Mouse (Mus musculus) kidney, adult 2 months (tissue): ENCODE results near the gene Hist1h4h. TPM values are rescaled to one million over a fixed set of nuclear protein-coding genes. Genes with fewer than 3 reads are reported as not detected.
"Not testable (repeated sequence)": the region's sequence is repeated elsewhere in the genome, so short reads cannot be mapped to it uniquely, and the experiment has no call there.

Source experiments
- DNase-seq: peaks from one replicate; pipeline ENCODE4 v3.0.0; 2021
- H3K27ac ChIP-seq: fragments of 200-500 bp; 2 replicates; pipeline ENCODE4 v1.5.1; 2012; ENCODE audit warnings: low read depth, low read length, control low read depth, inconsistent platforms; ENCODE audit not compliant: insufficient read depth
- H3K27me3 ChIP-seq: fragments of 200-500 bp; replicated peaks from 2 replicates; pipeline ENCODE4 v1.6.1; 2012; ENCODE audit warnings: mild to moderate bottlenecking, moderate library complexity, low read length, inconsistent platforms; ENCODE audit not compliant: control insufficient read depth, insufficient read depth
- H3K36me3 ChIP-seq: fragments of 200-500 bp; 2 replicates; pipeline ENCODE4 v1.6.1; 2012; ENCODE audit warnings: mild to moderate bottlenecking, moderate library complexity, low read length, inconsistent platforms; ENCODE audit not compliant: control insufficient read depth, insufficient read depth
- H3K4me1 ChIP-seq: fragments of 200-500 bp; 2 replicates; pipeline ENCODE4 v1.6.1; 2011; ENCODE audit warnings: low read length; ENCODE audit not compliant: control insufficient read depth, insufficient read depth
- H3K4me3 ChIP-seq: fragments of 200-500 bp; 2 replicates; pipeline ENCODE4 v1.5.1; 2011; ENCODE audit warnings: mild to moderate bottlenecking, low read depth, low read length, control low read depth; ENCODE audit not compliant: insufficient read depth
- CTCF ChIP-seq: fragments of 200-500 bp; conservative IDR thresholded peaks from 2 replicates; pipeline ENCODE4 v1.5.1; 2011; ENCODE audit warnings: low read depth, mild to moderate bottlenecking, control low read depth, low read length, moderate library complexity, mixed read lengths; ENCODE audit not compliant: insufficient read depth, insufficient read length
- POLR2A ChIP-seq: fragments of 200-500 bp; IDR thresholded peaks from one replicate; pipeline ENCODE4 v1.6.1; 2011; ENCODE audit warnings: low read depth, low read length, control low read depth
- WGBS: fragments of 180-500 bp; shearing (Covaris S2); methylation state at CpG from one replicate; pipeline ENCODE4 v1.1.7; 2018; 5-methylcytosine and 5-hydroxymethylcytosine counted together
- polyA plus RNA-seq: library from polyadenylated mRNA; depleted of rRNA; stranded (reverse); fragments of >200 nt; gene quantifications from 2 replicates; pipeline ENCODE4 v1.2.3, GENCODE M21; 2012

The Hist1h4h gene
- polyA plus RNA-seq, 1 experiment = 44.7 TPM

DNA sequence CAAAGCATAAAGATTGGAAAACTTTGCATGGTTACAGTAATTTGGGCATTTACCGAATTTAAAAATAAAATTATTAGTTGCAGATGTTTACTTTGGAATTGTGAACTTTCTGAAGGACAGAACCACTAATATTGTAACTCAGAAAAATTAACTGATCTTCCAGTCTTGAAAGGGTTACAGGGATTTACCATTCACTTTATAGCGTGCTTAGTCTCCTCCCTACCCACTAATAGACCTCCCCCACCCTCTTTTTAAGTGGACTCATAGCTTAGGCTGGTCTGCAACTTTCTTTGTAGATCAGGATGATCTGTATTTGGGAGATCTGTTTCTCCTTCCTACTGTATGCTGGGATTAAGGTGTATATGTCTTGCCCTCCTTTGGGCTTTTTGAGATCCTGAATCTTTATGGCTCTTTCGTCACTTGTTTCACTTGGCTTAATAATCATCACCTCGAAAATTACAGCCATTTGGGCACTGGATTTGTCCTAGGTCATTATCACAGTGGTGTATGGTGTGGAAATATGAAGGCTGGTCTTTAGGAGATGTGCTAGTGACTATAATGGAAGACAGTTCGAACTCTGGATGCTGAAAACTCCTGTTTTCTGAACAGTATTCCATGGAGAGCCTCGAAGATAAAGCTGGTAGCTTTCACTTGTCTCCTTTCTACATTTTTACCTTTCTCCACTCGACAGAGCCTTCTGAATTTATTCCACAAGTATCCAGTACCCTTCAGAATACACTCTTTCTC lies 5.4 kb downstream of the Hist1h4h start:
- H3K27me3 ChIP-seq = no peaks in the 10 kb centered on the region
- H3K4me1 ChIP-seq = peaks cover 11% of the 10 kb centered on the region; the same call in 1 of the 2 replicates
- no peak overlapping the region for H3K4me3 ChIP-seq
- 27% methylated on average over 7 of the region's 7 CpGs for WGBS
- DNase-seq = no peak
- H3K36me3 ChIP-seq = no peaks in the 10 kb centered on the region
- no peak overlapping the region for H3K27ac ChIP-seq
- TF ChIP-seq CTCF = no peak
- TF ChIP-seq POLR2A = no peak

DNA sequence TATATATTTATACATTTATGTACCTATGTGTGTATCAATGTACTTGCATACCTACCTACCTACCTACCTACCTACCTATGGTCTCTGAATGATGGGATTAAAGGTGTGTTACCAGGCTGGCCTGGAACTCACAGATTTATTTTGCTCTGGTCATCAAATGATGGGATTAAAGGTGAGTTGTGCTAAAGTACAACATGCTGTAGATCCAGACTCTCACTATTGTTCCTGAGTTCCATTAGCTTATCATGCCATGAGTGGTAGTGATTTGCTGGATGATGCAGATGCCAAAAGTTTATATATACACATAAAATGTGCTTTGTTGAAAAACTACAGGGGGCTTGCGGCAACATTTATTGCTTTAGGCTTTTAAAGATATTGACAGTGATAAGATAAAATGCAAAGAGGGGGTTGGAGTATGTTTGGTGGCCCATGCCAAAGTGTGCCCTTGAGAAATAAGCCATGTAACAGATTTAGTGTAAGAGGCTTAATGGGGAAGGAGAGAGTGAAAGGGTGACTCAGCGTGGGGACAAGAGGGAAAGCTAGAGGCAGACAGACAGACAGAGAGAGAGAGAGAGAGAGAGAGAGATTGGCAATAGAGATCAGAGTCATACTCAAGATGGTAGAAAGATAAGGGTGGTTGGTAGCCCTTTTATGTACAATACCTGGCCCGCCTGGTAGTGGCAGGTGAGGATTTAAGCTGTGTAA lies 6.3 kb downstream of the Hist1h4h start:
- Histone ChIP-seq H3K4me1 (peaks cover 11% of the 10 kb centered on the region; the same call in 1 of the 2 replicates), H3K27me3 (no peaks in the 10 kb centered on the region), H3K36me3 (no peaks in the 10 kb centered on the region), H3K4me3 (no peak overlapping the region), H3K27ac (no peak overlapping the region)
- TF ChIP-seq POLR2A = no peak
- TF ChIP-seq CTCF = no peak
- DNase-seq = no peak
- WGBS = 86% methylated on average over 3 of the region's 3 CpGs

DNA sequence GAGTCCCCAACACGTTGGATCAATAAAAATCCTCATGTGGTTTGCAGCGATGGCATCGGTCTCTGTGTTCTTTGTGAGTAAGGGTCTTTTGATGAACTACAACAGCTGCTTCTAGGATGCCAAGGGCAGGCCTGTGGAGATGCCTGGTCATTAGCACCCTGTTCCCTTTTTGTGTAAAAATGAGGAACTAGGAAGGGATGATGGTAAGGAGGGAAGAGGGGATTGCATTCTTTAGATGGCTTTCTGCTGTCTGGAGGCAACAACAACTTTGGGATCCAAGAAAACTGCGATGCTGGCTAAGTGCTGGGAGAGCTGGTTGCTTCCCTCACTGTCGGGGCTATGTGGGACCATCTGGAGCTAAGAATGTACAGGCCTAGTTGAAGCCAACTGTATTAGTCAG lies 7.4 kb downstream of the Hist1h4h start:
- no peak overlapping the region for H3K4me3 ChIP-seq
- no peak for DNase-seq
- WGBS = 81% methylated on average over 5 of the region's 5 CpGs
- H3K27ac ChIP-seq = no peak overlapping the region
- H3K36me3 ChIP-seq = no peaks in the 10 kb centered on the region
- peaks cover 6% of the 10 kb centered on the region; the same call in 1 of the 2 replicates for H3K4me1 ChIP-seq
- TF ChIP-seq POLR2A = no peak
- no peak for TF ChIP-seq CTCF
- H3K27me3 ChIP-seq = no peaks in the 10 kb centered on the region

DNA sequence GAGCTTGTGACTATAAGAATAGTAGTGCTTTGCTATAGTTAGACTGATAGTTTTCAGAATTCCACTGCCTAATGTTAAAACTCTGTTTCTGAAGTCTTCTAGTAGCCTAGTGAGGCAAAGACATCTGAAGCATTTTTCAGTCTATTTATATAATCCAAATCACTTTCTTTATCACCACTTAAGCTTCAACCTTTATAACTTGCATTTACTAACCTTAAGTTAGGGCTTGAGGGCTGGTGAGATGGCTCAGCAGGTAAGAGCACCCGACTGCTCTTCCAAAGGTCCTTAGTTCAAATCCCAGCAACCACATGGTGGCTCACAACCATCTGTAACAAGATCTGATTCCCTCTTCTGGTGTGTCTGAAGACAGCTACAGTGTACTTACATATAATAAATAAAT lies 9.0 kb downstream of the Hist1h4h start:
- not testable (repeated sequence) for H3K4me1 ChIP-seq, H3K36me3 ChIP-seq, H3K27me3 ChIP-seq, H3K4me3 ChIP-seq, DNase-seq, H3K27ac ChIP-seq
- 66% methylated on average over 1 of the region's 1 CpGs for WGBS

DNA sequence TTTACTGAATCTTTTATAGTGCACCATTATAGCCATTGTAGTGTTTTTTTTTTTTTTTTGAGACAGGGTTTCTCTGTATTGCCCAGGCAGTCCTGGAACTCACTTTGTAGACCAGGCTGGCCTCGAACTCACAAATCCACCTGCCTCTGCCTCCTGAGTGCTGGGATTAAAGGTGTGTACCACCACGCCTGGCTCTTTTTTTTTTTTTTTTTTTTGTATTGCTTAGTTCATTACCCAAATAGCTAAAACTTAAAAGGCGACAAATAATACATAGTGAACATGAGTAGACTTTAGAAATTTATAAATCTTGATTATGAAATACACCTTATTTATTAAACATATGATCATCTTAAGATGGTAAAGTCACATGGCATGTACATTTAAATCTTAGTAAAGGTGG lies 10.6 kb downstream of the Hist1h4h start:
- no peak overlapping the region for H3K4me3 ChIP-seq
- TF ChIP-seq CTCF = no peak
- H3K36me3 ChIP-seq = no peaks in the 10 kb centered on the region
- no peaks in the 10 kb centered on the region for H3K4me1 ChIP-seq
- H3K27ac ChIP-seq = no peak overlapping the region
- DNase-seq = no peak
- no peaks in the 10 kb centered on the region for H3K27me3 ChIP-seq
- WGBS = 96% methylated on average over 3 of the region's 3 CpGs

DNA sequence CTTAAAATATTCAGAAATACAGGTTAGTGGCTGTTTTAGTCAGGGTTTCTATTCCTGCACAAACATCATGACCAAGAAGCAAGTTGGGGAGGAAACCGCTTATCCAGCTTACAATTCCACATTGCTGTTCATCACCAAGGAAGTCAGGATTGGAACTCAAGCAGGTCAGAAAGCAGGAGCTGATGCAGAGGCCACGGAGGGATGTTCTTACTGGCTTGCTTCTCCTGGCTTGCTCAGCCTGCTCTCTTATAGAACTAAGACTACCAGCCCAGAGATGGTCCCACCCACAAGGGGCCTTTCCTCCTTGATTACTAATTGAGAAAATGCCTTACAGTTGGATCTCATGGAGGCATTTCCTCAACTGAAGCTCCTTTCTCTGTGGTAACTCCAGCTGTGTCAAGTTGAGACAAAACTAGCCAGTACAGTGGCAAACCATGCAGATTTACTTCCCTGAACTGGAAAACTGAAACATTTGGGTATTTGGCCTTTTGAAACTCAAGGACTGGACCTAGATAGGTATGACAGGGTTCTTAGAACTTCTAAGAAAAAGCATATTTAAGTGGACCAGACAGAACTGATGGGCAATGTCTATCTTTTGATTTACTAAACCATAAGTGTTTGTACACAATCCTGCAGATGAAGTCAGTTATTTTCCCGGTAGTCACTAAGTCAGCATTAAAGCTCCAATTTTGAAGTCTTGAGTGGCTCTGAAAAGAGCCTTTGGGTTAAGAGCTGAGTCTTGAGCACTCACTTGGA lies 11.6 kb downstream of the Hist1h4h start:
- H3K36me3 ChIP-seq, H3K27me3 ChIP-seq, DNase-seq, H3K27ac ChIP-seq, H3K4me1 ChIP-seq: not testable (repeated sequence)
- H3K4me3 ChIP-seq = peak overlapping the region; percentile 86
- WGBS = 27% methylated on average over 3 of the region's 3 CpGs

DNA sequence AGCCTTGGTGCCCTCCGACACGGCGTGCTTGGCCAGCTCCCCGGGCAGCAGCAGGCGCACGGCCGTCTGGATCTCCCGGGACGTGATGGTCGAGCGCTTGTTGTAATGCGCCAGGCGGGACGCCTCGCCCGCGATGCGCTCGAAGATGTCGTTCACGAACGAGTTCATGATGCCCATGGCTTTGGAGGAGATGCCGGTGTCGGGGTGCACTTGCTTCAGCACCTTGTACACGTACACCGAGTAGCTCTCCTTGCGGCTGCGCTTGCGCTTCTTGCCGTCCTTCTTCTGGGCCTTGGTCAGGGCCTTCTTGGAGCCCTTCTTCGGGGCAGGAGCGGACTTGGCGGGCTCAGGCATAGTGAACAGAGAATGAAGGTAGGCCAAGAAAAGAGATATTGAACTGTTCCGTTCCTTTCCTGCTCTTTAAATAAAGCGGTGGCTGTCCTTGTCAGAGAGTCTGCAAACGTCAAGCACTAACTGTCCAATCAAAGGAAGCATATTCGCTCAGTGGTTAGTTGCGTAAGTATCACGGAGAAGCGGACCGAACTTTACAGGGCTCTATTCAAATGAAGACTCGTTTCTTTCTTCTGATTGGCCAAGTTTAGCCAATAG lies 12.3 kb downstream of the Hist1h4h start, which contains the start of gene Hist1h2bh:
Gene Hist1h2bh (minus strand): TSS at position 394 of the 609 bp plus-strand sequence.
- under 1% methylated on average over 42 of the region's 42 CpGs for WGBS

More for the DNA sequence above, 12.3 kb downstream of the Hist1h4h start, which contains the start of gene Hist1h2bh:
- not testable (repeated sequence) for H3K27me3 ChIP-seq, H3K4me1 ChIP-seq, H3K36me3 ChIP-seq
- peak; percentile 94 for DNase-seq
- peak within 1 kb of the TSS; percentile 87 for H3K27ac ChIP-seq
- H3K4me3 ChIP-seq = peak within 1 kb of the TSS; percentile 86
